15 mouse cellular contexts compared by ENCODE assay signal in the genomic region with DNA sequence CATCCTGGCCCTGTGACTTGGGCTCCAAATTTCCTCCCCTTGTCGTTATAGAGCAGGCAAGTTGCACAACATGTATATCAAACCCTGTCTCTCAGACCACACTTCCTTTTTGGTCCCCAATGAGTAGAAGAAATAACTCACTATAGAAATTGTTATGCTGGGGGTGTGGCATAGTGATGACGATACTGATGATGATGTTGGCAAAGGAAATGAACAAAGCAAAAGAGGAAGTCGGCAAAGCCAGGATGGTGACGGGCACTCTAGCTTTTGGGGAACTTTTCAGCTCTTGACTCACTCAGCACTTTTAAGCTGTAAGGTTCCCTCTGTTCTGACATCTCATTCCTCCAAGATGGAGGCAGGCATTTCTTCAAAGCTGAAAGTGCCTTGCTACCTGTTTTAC. TPM values are rescaled to one million over a fixed set of nuclear protein-coding genes. Genes with fewer than 3 reads are reported as not detected.
A peak's percentile ranks its signal among the peaks of the same experiment; 100 is the strongest.
DNase-seq lines count a peak whose midpoint lies in the region; ATAC-seq and TF ChIP-seq lines count a peak whose summit lies in the region.
"Had no signal": no experiment of that assay in that cellular context is flagged by ENCODE, and none has a peak within 500 bp of the region (broad histone marks: within the 10 kb centered on the region; RNA-seq: fewer than 3 reads in every experiment).

No protein-coding gene starts in this region.

- WGBS in liver, embryonic 14.5 days (ENCODE audit: insufficient replicate concordance): 16% methylated on average over 4 of the region's 4 CpGs
- 7% methylated on average over 4 of the region's 4 CpGs for WGBS in bone marrow, adult 2 months
- WGBS in small intestine, adult 2 months: 69% methylated on average over 4 of the region's 4 CpGs
- 93% methylated on average over 4 of the region's 4 CpGs for WGBS in midbrain, embryonic 16.5 days

- no peak for ATAC-seq in liver, embryonic 14.5 days (ENCODE audit: insufficient read depth)
- ATAC-seq in midbrain, embryonic 16.5 days: no peak
- ATAC-seq: intestine, postnatal 0 days; midbrain, embryonic 13.5 days had no signal

- no peak overlapping the region for H3K4me2 ChIP-seq in liver, embryonic 14.5 days (ENCODE audit: low read depth)
- no peak overlapping the region for H3K4me2 ChIP-seq in midbrain, embryonic 16.5 days (ENCODE audit: low read length)
- H3K4me2 ChIP-seq: limb, embryonic 15.5 days; midbrain, embryonic 13.5 days had no signal

- H3K9me3 ChIP-seq in liver, embryonic 14.5 days (ENCODE audit: control insufficient read depth, low read length): no peaks in the 10 kb centered on the region
- no peaks in the 10 kb centered on the region for H3K9me3 ChIP-seq in midbrain, embryonic 16.5 days (replicated peaks; ENCODE audit: control insufficient read depth, low read length, poor library complexity, severe bottlenecking)
- H3K9me3 ChIP-seq: forebrain, embryonic 10.5 days; limb, embryonic 15.5 days; midbrain, embryonic 13.5 days had no signal

- no peak overlapping the region for H3K9ac ChIP-seq in liver, embryonic 14.5 days (replicated peaks)
- no peak overlapping the region for H3K9ac ChIP-seq in midbrain, embryonic 16.5 days (ENCODE audit: low read depth, low read length)
- H3K9ac ChIP-seq: limb, embryonic 15.5 days; midbrain, embryonic 13.5 days had no signal

- H3K4me3 ChIP-seq in liver, embryonic 14.5 days (ENCODE audit: insufficient read depth in 1 of 2, low read depth in 2 of 2, low read length in 2 of 2): no peak overlapping the region
- no peak overlapping the region for H3K4me3 ChIP-seq in bone marrow, adult 2 months (replicated peaks; ENCODE audit: control insufficient read depth, low read depth, low read length)
- no peak overlapping the region for H3K4me3 ChIP-seq in small intestine, adult 2 months (ENCODE audit: low read depth, low read length)
- no peak overlapping the region for H3K4me3 ChIP-seq in midbrain, embryonic 16.5 days (ENCODE audit: low read depth, low read length)
- H3K4me3 ChIP-seq: forebrain, embryonic 10.5 days; limb, embryonic 15.5 days; midbrain, embryonic 13.5 days had no signal

- TF ChIP-seq POLR2A in bone marrow, adult 2 months (IDR thresholded peaks at IDR 0.05; ENCODE audit: borderline replicate concordance, control insufficient read depth, low read depth, low read length): no peak
- TF ChIP-seq POLR2A in small intestine, adult 2 months (IDR thresholded peaks at IDR 0.05; ENCODE audit: low read depth, low read length): no peak

- no peaks in the 10 kb centered on the region for H3K27me3 ChIP-seq in liver, embryonic 14.5 days (ENCODE audit: control insufficient read depth, insufficient read depth, low read length)
- no peaks in the 10 kb centered on the region for H3K27me3 ChIP-seq in small intestine, adult 2 months (ENCODE audit: control insufficient read depth, insufficient read depth, low read length)
- H3K27me3 ChIP-seq in midbrain, embryonic 16.5 days (ENCODE audit: control insufficient read depth, insufficient read depth, low read depth, low read length): no peaks in the 10 kb centered on the region
- H3K27me3 ChIP-seq: limb, embryonic 15.5 days; midbrain, embryonic 13.5 days had no signal

- peak in 2 of 3 experiments; percentile 24 to 48 for DNase-seq in liver, embryonic 14.5 days (ENCODE audit: low read depth in 3 of 3, low spot score in 3 of 3)
- DNase-seq in liver: no peak
- DNase-seq in lung, postnatal 10 days: peak; percentile 18
- no peak for DNase-seq in urinary bladder, adult 18-20 months (ENCODE audit: low spot score in 2 of 2)
- DNase-seq: adrenal gland, adult 2 months; cerebellum, adult 18-20 months; gastrocnemius, postnatal 10 days; thymus, postnatal 14 days had no signal

- TF ChIP-seq CTCF in liver, embryonic 14.5 days (IDR thresholded peaks at IDR 0.05; ENCODE audit: low read depth): no peak
- no peak for TF ChIP-seq CTCF in bone marrow, adult 2 months (IDR thresholded peaks at IDR 0.05; ENCODE audit: control insufficient read depth, insufficient read depth, low read length)
- no peak for TF ChIP-seq CTCF in small intestine, adult 2 months (IDR thresholded peaks at IDR 0.05; ENCODE audit: extremely low read depth, insufficient read length, insufficient replicate concordance, low read depth, low read length)

- TF ChIP-seq EP300 in liver, embryonic 14.5 days (IDR thresholded peaks at IDR 0.05; ENCODE audit: low read depth): no peak

- H3K27ac ChIP-seq in liver, embryonic 14.5 days: no peak overlapping the region
- peak overlapping the region; percentile 72; the same call in 1 of the 2 replicates for H3K27ac ChIP-seq in bone marrow, adult 2 months (ENCODE audit: control insufficient read depth, insufficient read depth, low read depth, low read length, poor library complexity)
- H3K27ac ChIP-seq in small intestine, adult 2 months (ENCODE audit: insufficient read depth, low read depth, low read length): peak overlapping the region; percentile 28
- no peak overlapping the region for H3K27ac ChIP-seq in midbrain, embryonic 16.5 days (ENCODE audit: low read length)
- H3K27ac ChIP-seq: forebrain, embryonic 10.5 days; limb, embryonic 15.5 days; midbrain, embryonic 13.5 days had no signal

- no peaks in the 10 kb centered on the region for H3K36me3 ChIP-seq in liver, embryonic 14.5 days (replicated peaks; ENCODE audit: control insufficient read depth, insufficient read depth, low read depth)
- H3K36me3 ChIP-seq in small intestine, adult 2 months (ENCODE audit: control insufficient read depth, insufficient read depth, low read length): no peaks in the 10 kb centered on the region
- H3K36me3 ChIP-seq in midbrain, embryonic 16.5 days (ENCODE audit: control insufficient read depth, insufficient read depth, low read length): no peaks in the 10 kb centered on the region
- H3K36me3 ChIP-seq: forebrain, embryonic 10.5 days; limb, embryonic 15.5 days; midbrain, embryonic 13.5 days had no signal

- peaks cover 0 to 12% of the 10 kb centered on the region in 2 experiments; a peak in 3 of 4 replicates for H3K4me1 ChIP-seq in liver, embryonic 14.5 days (replicated peaks; ENCODE audit: control insufficient read depth in 2 of 2, insufficient read depth in 2 of 2, low read length in 1 of 2)
- peaks cover 2% of the 10 kb centered on the region; the same call in 1 of the 2 replicates for H3K4me1 ChIP-seq in bone marrow, adult 2 months (ENCODE audit: control insufficient read depth, insufficient read depth, low read length)
- H3K4me1 ChIP-seq in small intestine, adult 2 months (ENCODE audit: control insufficient read depth, insufficient read depth, insufficient read length, low read length): no peaks in the 10 kb centered on the region
- H3K4me1 ChIP-seq in midbrain, embryonic 16.5 days (ENCODE audit: control insufficient read depth, insufficient read depth, low read length): no peaks in the 10 kb centered on the region
- H3K4me1 ChIP-seq: forebrain, embryonic 10.5 days; limb, embryonic 15.5 days; midbrain, embryonic 13.5 days had no signal

RNA-seq across cellular contexts. Expression of gene Il1b, which starts 2.4 kb away (rescaled TPM):
- 0.12 and 0.18 TPM in 2 replicates for polyA plus RNA-seq in liver, embryonic 14.5 days (2012; rRNA removed)
- 0.19 and 0.20 TPM in 2 replicates for polyA plus RNA-seq in liver, embryonic 14.5 days (2014; fragmentation: Nextera tagmentation; extraction: Ambion mirVana)
- 4.3 and 10.5 TPM in 2 replicates for polyA plus RNA-seq in bone marrow, adult 2 months (2011; ENCODE audit: insufficient read depth, insufficient read length, low replicate concordance, missing spikeins)
- polyA plus RNA-seq in small intestine, adult 2 months (2012; rRNA removed): 0.74 and 0.89 TPM in 2 replicates
- not detected in 2 replicates for polyA plus RNA-seq in midbrain, embryonic 16.5 days (2015; fragmentation: Nextera tagmentation; extraction: Ambion mirVana)
- polyA plus RNA-seq: forebrain, embryonic 10.5 days; midbrain, embryonic 13.5 days had no signal

Comparison
In these comparisons a context has a peak if more than half of its experiments do, and no peak if none do; other contexts are left out.
1. DNase-seq: peak in liver, embryonic 14.5 days (2 of 3) and lung, postnatal 10 days (single experiment); none in liver (single experiment) and urinary bladder, adult 18-20 months (0 of 2).
2. H3K27ac ChIP-seq: peak in bone marrow, adult 2 months (single experiment) and small intestine, adult 2 months (single experiment); none in liver, embryonic 14.5 days (single experiment) and midbrain, embryonic 16.5 days (single experiment).